Mouse (Mus musculus) WW6 (cell line): ENCODE data around the gene Ric1.

Experiments
- DNase-seq: peaks from one replicate; pipeline ENCODE4 v3.0.0-alpha.2; 2013; ENCODE audit warnings: low read depth, low spot score

Gene Ric1

DNA sequence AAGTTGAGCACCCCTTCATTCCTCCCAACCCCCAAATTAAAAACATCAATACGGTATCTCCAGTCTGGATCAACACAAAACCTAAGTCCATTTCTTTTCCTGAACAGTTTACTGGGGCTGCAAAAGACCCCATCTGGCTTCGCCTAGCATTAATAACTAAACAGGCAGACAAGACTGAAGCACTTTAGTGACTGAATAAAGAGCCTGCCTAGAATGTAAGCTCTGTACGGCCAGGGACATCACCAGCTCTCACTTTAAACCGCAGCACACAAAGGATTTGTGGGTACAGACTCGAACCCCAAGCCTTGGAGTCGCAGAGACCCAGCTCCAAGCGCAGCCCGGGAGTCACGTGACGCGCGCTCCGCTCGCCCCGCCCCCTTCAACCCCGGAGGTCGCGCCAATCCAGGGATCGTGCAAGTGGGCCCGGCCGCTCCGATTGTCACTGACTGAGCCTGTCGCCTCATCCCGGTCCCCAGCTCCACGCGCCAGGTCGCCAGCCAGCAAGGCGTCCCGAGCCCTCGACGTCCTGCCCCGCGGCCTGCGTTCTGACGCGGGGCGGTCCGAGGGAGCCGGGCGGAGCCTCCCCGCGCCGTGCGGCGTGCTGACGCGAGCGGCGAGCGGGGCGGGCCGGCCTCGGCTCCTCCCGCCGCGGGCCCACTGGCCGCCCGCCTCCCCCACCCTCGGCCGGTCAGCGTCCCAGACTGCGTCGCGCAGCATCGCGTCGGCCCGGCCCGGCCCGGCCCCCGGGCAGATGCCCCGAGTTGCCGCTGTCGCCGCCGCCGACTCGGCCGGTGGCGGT lies at the start of gene Ric1:
Gene Ric1 (plus strand): TSS at position 646 of the 799 bp plus-strand sequence.
- DNase-seq, result peak; percentile 59

DNA sequence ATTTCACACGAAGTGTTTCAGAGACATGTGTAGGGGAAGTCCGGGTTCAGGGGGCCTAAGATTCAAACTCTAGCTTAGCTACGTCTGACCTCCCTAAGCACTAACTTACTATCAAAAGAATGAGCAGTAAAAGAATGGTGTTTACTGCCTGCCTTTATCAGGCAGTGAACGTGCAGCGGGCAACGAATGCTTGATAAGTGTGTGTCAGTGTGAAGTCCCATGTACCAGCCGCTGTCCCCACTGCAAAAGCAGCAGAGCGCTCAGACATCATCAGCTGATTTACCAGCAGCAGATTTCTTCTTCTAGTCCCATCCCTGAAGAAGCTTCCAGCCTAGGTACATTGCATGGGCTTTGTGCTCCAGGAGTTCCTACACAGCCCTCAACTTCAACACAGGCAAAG lies 49.7 kb upstream of the Ric1 start:
- DNase-seq, result no peak

- DNase-seq, result no peak
Observed at GRCm38 (mm10) chr19:29472946-29473345, 49.1 kb upstream of the Ric1 start.

- DNase-seq, result no peak
Observed at GRCm38 (mm10) chr19:29474803-29475202, 47.3 kb upstream of the Ric1 start.

GRCm38 (mm10) chr19:29475210-29475620 lies 46.9 kb upstream of the Ric1 start:
- DNase-seq, result no peak

DNA sequence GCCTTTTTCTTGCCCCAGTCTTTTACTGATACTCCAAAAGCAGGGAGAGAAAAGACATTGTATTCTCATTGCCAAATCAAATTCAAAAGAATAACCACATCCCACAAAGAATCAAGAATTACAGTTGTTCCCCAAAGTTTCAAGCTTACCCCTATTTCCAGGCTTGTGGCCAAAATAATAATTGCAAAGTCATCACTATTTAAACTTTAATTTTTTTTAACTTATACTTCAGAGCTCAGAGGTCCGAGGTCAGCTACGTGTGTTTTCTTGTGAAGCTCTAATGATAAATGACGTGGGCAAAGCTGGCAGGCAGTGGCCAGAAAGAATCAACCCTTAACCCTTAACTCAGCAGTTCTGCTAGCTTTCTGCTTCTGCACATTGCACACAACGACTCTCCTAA lies 43.5 kb upstream of the Ric1 start:
- no peak for DNase-seq

GRCm38 (mm10) chr19:29481578-29481977 lies 40.5 kb upstream of the Ric1 start:
- DNase-seq, result no peak

GRCm38 (mm10) chr19:29482148-29482547 lies 39.9 kb upstream of the Ric1 start:
- no peak for DNase-seq

DNA sequence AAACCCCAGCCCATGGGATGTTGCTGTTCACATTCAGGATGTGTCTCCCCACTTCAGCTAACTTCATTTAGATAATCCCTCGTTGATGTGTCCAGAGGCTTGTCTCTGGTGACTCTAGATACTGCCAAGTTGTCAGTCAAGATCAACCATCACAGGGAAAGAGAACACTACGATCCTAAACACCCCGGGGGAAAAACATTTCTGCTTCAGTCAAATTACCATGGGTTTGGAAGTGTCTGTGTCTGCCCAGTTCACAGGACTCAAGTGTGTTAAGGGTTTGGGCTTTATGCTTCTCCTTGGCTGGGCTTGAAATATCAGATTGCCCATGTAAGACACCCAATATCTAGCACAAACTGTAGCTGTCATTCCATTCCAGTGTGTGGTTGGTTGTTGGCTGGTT lies 39.4 kb upstream of the Ric1 start:
- DNase-seq, result no peak

GRCm38 (mm10) chr19:29483386-29483785 lies 38.7 kb upstream of the Ric1 start:
- no peak for DNase-seq

DNA sequence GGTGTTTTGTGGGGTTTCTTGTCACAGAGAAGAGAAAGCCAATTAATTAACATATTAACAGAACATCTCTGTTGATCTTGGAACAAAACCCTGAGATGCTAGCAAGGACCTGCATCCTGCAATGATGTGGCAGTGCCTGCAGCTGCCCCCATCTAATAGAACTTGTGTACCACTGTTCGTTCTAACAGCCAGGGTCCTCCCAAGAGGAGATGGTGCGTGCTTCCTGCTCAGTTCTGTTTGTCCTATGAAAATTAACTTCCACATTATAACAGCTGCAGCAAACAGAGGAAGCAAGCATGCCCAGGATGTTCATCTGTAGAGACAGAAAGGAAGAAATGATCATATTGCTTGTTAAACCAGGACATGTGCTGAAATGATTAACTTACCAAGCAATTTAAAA lies 37.5 kb upstream of the Ric1 start:
- no peak for DNase-seq

DNA sequence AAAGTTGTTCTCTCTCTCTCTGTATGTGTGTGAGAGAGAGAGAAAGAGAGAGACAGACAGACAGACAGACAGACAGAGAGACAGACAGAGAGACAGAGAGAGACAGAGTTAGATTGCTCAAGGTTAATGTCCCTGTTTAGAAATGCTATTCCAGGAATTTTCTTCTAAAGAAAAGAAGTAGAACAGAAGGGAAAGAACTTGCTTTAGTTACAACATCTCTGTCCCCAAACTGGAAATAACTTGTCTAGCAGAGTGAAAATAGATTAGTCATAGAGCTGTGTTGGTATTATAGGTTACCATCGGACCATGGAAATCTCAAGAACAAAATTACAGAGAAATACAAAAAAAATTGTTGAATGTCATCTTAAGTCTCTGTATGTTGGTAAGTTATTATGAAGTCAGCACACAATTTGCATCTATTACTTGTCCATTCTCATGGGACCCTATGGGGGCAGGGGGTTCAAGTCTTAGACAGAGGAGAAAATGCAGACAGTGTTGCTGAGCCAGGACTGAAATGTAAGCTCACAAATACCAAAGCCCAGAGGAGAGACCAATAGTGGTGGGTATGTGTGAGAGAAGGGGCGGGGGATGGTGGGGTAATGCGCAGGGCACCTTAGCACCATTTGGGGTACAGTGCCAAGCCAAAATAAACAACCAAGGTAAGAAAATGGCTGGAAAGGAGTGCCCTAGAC lies 36.7 kb upstream of the Ric1 start:
- DNase-seq, result no peak

DNA sequence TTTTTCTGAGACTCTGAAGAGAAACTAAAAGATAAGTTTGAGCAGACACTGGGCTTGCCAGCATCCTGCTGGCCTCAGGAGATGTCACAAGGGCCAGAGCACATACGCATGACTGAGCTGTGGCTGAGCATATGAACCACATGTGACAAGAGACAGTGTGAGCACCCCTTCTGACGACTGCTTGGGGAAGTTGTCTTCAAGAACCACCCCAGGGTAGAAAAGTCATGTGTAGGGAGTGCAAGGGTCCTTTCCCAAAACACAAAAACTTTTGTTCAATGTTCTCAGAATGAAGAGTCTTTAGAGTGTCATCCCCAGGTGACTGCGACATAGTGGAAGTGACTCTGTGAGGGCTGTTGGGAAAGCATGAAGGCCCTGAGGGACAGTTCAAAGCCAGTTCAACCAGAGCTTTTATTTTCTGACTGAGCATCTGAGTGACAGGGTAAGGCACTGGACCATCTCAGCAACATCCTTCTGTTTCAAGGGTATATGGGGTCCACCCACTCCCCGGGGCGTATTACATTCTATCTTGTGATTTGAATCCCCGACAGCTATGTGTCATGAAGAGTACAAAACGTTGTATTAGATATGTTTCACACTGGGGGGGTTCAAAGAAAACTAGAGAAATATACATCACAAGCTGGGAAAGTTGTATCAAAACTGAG lies 35.4 kb upstream of the Ric1 start:
- DNase-seq, result no peak

DNA sequence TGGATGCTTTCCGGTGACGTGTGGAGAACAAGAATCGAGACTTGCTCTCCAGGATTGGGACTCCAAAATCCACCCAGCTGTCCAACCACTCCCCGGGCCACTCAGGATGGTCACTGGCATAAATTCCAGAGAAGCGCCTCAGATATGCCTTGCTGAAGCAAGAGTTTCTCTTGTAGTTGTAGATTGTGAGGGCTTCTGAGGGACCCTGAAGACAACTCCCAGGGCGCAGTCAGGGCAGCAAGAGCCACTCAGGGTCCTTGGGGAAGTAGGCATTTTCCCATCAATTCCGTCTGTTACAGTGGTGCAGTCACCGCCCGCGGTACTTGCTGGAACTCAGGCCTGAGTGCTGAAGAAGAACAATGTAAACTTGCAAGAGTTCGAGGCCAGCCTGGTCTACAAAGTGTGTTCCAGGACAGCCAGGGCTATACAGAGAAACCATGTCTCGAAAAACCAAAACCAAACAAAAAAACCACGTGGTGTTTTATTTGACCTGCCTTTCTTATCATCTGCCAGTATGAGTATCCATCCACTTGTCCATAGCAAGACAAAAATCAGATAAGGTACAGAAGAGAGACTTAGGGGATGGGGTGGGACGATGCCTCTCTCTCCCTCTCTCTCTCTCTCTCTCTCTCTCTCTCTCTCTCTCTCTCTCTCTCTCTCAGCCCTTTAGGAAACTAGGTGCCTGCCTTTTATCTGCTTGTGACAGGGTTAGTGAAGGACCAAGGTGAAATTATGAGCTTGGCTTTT lies 34.6 kb upstream of the Ric1 start:
- DNase-seq, result no peak

DNA sequence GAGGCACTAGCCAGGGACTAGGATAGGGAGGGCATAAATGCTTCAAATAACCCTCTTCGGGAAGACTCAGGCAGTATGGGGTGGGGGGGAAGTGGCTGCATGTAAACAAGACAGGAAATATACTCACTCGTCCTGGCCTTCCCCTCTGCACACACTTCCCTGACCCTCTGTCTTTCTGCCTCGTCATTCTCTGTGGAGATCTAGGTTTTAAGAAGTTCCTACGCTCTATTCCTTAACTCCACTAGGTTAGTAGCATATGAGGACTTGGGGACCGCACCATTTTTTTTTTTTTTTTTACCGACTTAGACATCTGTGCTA lies 34.0 kb upstream of the Ric1 start:
- DNase-seq, result no peak

DNA sequence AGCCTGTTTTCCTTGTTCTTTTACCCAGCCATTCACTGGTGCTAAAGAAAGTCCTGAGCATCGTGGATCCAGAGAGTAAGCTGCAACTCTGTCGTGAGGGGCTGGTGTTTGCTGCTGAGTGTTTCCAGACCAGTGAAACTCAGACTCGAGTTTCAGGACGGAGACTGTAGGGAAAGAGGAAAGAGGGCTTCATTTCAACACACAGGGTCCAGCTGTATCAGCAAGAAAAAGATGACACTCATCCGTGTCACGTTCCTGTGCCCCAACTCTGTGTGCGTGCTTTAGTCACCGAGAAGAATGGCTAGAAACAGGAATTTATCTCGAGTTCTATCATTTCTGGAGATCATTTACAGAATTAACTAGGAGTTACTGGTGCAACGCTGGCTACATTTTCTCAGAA lies 33.7 kb upstream of the Ric1 start:
- DNase-seq, result no peak

GRCm38 (mm10) chr19:29489785-29490284 lies 32.2 kb upstream of the Ric1 start:
- DNase-seq, result no peak

GRCm38 (mm10) chr19:29491467-29491866 lies 30.6 kb upstream of the Ric1 start:
- no peak for DNase-seq

DNA sequence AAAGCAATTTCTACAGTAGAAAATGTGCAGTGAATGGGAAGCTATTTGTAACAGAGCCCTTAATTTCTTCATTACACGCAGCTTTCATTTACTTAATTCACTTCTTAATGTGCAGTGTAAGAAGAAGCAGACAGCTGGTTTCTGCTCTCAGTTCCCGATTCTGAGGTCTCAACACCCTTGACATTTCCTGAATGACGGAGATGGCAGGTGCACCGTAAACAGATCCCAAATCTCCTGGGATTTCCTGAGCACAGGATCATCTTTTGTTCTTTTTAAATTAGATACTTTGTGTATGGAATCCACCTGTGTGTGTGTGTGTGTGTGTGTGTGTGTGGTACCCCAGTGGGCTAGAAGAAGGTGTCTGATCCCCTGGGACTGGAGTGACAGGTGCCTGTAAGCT lies 27.6 kb upstream of the Ric1 start:
- no peak for DNase-seq

GRCm38 (mm10) chr19:29496001-29496597 lies 26.0 kb upstream of the Ric1 start:
- DNase-seq, result no peak

GRCm38 (mm10) chr19:29496786-29497557 lies 25.1 kb upstream of the Ric1 start:
- DNase-seq, result no peak
